Mouse (Mus musculus) midbrain, postnatal 0 days (tissue): ENCODE results near the gene Smbd1. TPM values are rescaled to one million over a fixed set of nuclear protein-coding genes. Genes with fewer than 3 reads are reported as not detected.

ENCODE experiments used
- ATAC-seq: fragments of 200-750 bp; cut with Nextera tagmentation; 2 replicates; pipeline ENCODE4 v1.8.0; 2017; ENCODE audit warnings: moderate number of reproducible peaks, mild to moderate bottlenecking, moderate TSS enrichment, moderate library complexity; ENCODE audit not compliant: low FRiP score
- DNase-seq: peaks from one replicate; pipeline ENCODE4 v3.0.0-alpha.2; 2015; ENCODE audit warnings: low spot score
- H3K27ac ChIP-seq: fragments of 300-500 bp; sonication (generic); 2 replicates; pipeline ENCODE4 v1.5.1; 2014; ENCODE audit warnings: low read depth, mild to moderate bottlenecking, low read length, mixed read lengths
- H3K27me3 ChIP-seq: fragments of 300-500 bp; sonication (generic); 2 replicates; pipeline ENCODE4 v1.6.1; 2014; ENCODE audit warnings: low read length, control low read depth, mixed read lengths; ENCODE audit not compliant: insufficient read depth
- H3K36me3 ChIP-seq: fragments of 300-500 bp; sonication (generic); 2 replicates; pipeline ENCODE4 v1.6.1; 2014; ENCODE audit warnings: low read length, control low read depth, mixed read lengths; ENCODE audit not compliant: insufficient read depth
- H3K4me1 ChIP-seq: fragments of 300-500 bp; sonication (generic); 2 replicates; pipeline ENCODE4 v1.6.1; 2014; ENCODE audit warnings: mild to moderate bottlenecking, control low read depth, antibody characterized with exemption, low read length, mixed read lengths; ENCODE audit not compliant: insufficient read depth
- H3K4me2 ChIP-seq: fragments of 300-500 bp; sonication (generic); 2 replicates; pipeline ENCODE4 v1.6.1; 2014; ENCODE audit warnings: low read depth, mild to moderate bottlenecking, low read length, mixed read lengths; ENCODE audit not compliant: poor library complexity, severe bottlenecking
- H3K4me3 ChIP-seq: fragments of 300-500 bp; sonication (generic); 2 replicates; pipeline ENCODE4 v1.5.1; 2014; ENCODE audit warnings: low read depth, mild to moderate bottlenecking, low read length, moderate library complexity
- H3K9ac ChIP-seq: fragments of 300-500 bp; sonication (generic); replicated peaks from 2 replicates; pipeline ENCODE4 v1.6.1; 2014; ENCODE audit warnings: mild to moderate bottlenecking, low read length, moderate library complexity, mixed read lengths; ENCODE audit not compliant: poor library complexity, severe bottlenecking
- H3K9me3 ChIP-seq: fragments of 300-500 bp; sonication (generic); 2 replicates; pipeline ENCODE4 v1.6.1; 2016; ENCODE audit warnings: low read length, control low read depth
- CTCF ChIP-seq: IDR thresholded peaks from 2 replicates; pipeline ENCODE4 v1.5.1; 2016; ENCODE audit warnings: antibody characterized with exemption, mild to moderate bottlenecking
- WGBS: fragments of 180-500 bp; shearing (Covaris S2); extraction: QIAGEN DNeasy Blood & Tissue Kit; methylation state at CpG from one replicate; pipeline ENCODE4 v1.1.7; 2014; 5-methylcytosine and 5-hydroxymethylcytosine counted together
- polyA plus RNA-seq: library from polyadenylated mRNA; unstranded; fragments of >200 nt; fragmentation: Nextera tagmentation; extraction: Ambion mirVana; gene quantifications from 2 replicates; pipeline ENCODE4 v1.2.1, GENCODE M21; 2015
- total RNA-seq: library from RNA; depleted of rRNA; stranded (reverse); fragments of >200 nt; gene quantifications from 2 replicates; pipeline ENCODE4 v1.2.3, GENCODE M21; 2014

Smbd1 gene
- total and polyA plus RNA-seq, 2 experiments from 2014 or later = not detected

GRCm38 (mm10) chr16:32824061-32824460, 13.8 kb upstream of the Smbd1 start:
- Histone ChIP-seq H3K4me3 (no peak overlapping the region), H3K27me3 (no peaks in the 10 kb centered on the region), H3K9ac (no peak overlapping the region), H3K9me3 (no peaks in the 10 kb centered on the region), H3K27ac (no peak overlapping the region), H3K4me1 (no peaks in the 10 kb centered on the region), H3K4me2 (no peak overlapping the region), H3K36me3 (peaks cover 70% of the 10 kb centered on the region)
- no peak for DNase-seq
- WGBS = 95% methylated on average over 13 of the region's 13 CpGs
- TF ChIP-seq CTCF = no peak
- no peak for ATAC-seq

- no peak overlapping the region for H3K27ac ChIP-seq
- WGBS = 91% methylated on average over 8 of the region's 8 CpGs
- peaks cover 65% of the 10 kb centered on the region for H3K36me3 ChIP-seq
- no peaks in the 10 kb centered on the region for H3K4me1 ChIP-seq
- H3K4me2 ChIP-seq = no peak overlapping the region
- no peaks in the 10 kb centered on the region for H3K9me3 ChIP-seq
- H3K27me3 ChIP-seq = no peaks in the 10 kb centered on the region
- no peak for DNase-seq
- TF ChIP-seq CTCF = no peak
- no peak for ATAC-seq
- H3K9ac ChIP-seq = no peak overlapping the region
- H3K4me3 ChIP-seq = no peak overlapping the region
Measured at GRCm38 (mm10) chr16:32823487-32823886, 13.2 kb upstream of the Smbd1 start.

- Histone ChIP-seq H3K27ac (no peak overlapping the region), H3K36me3 (peaks cover 59% of the 10 kb centered on the region)
- no peak for DNase-seq
Measured at GRCm38 (mm10) chr16:32822881-32823280, 12.6 kb upstream of the Smbd1 start.

GRCm38 (mm10) chr16:32822450-32822827, 12.2 kb upstream of the Smbd1 start:
- no peaks in the 10 kb centered on the region for H3K4me1 ChIP-seq
- no peak overlapping the region for H3K4me3 ChIP-seq
- H3K9ac ChIP-seq = no peak overlapping the region
- H3K27me3 ChIP-seq = no peaks in the 10 kb centered on the region
- H3K36me3 ChIP-seq = peaks cover 55% of the 10 kb centered on the region
- WGBS = 88% methylated on average over 6 of the region's 6 CpGs
- no peak for DNase-seq
- H3K4me2 ChIP-seq = no peak overlapping the region
- ATAC-seq = no peak
- no peaks in the 10 kb centered on the region for H3K9me3 ChIP-seq
- H3K27ac ChIP-seq = no peak overlapping the region
- no peak for TF ChIP-seq CTCF

More at GRCm38 (mm10) chr16:32822881-32823280, 12.6 kb upstream of the Smbd1 start:
- no peaks in the 10 kb centered on the region for H3K4me1 ChIP-seq
- no peaks in the 10 kb centered on the region for H3K27me3 ChIP-seq
- H3K4me2 ChIP-seq = no peak overlapping the region
- no peak for ATAC-seq
- H3K4me3 ChIP-seq = no peak overlapping the region
- no peaks in the 10 kb centered on the region for H3K9me3 ChIP-seq
- H3K9ac ChIP-seq = no peak overlapping the region
- 81% methylated on average over 5 of the region's 5 CpGs for WGBS
- no peak for TF ChIP-seq CTCF

- ATAC-seq (no peak), DNase-seq (no peak)
- Histone ChIP-seq H3K4me2 (no peak overlapping the region), H3K27me3 (no peaks in the 10 kb centered on the region), H3K9ac (no peak overlapping the region), H3K4me1 (no peaks in the 10 kb centered on the region), H3K9me3 (no peaks in the 10 kb centered on the region), H3K27ac (no peak overlapping the region), H3K36me3 (peaks cover 51% of the 10 kb centered on the region), H3K4me3 (no peak overlapping the region)
- TF ChIP-seq CTCF = no peak
- WGBS = 84% methylated on average over 10 of the region's 10 CpGs
Measured at GRCm38 (mm10) chr16:32821772-32822449, 11.6 kb upstream of the Smbd1 start.

- ATAC-seq = no peak
- WGBS = 90% methylated on average over 5 of the region's 5 CpGs
Measured at GRCm38 (mm10) chr16:32818441-32818840, 8.2 kb upstream of the Smbd1 start.

More at GRCm38 (mm10) chr16:32818441-32818840, 8.2 kb upstream of the Smbd1 start:
- H3K4me2 ChIP-seq = no peak overlapping the region
- H3K4me1 ChIP-seq = no peaks in the 10 kb centered on the region; the same call in 1 of the 2 replicates
- no peaks in the 10 kb centered on the region for H3K9me3 ChIP-seq
- DNase-seq = no peak
- H3K9ac ChIP-seq = no peak overlapping the region
- H3K36me3 ChIP-seq = peaks cover 17% of the 10 kb centered on the region
- H3K27me3 ChIP-seq = no peaks in the 10 kb centered on the region
- H3K4me3 ChIP-seq = no peak overlapping the region
- TF ChIP-seq CTCF = no peak
- H3K27ac ChIP-seq = no peak overlapping the region
